Mouse (Mus musculus): Measurements from ENCODE around the gene Rprd1b. TPM values are rescaled to one million over a fixed set of nuclear protein-coding genes. Genes with fewer than 3 reads are reported as not detected.

Gene Rprd1b
- total and polyA plus RNA-seq, 2 experiments from 2014 or later: 13.5 to 24.5 TPM

- ATAC-seq (ENCODE audit: insufficient read depth, low read depth): peak; percentile 69
These were observed 85.4 kb downstream of the Rprd1b start for GRCm38 (mm10) chr2:158113591-158114257.

GRCm38 (mm10) chr2:158114931-158115330 lies 86.6 kb downstream of the Rprd1b start:
- DNase-seq (ENCODE audit: low spot score) (no peak), ATAC-seq (ENCODE audit: insufficient read depth, low read depth) (0 out of 2 replicates have a peak, but pooled peaks have one; percentile 14)
- Histone ChIP-seq H3K4me1 (ENCODE audit: control insufficient read depth, insufficient read depth) (peaks cover 30% of the 10 kb centered on the region), H3K4me3 (ENCODE audit: low read depth, low read length) (no peak overlapping the region), H3K4me2 (ENCODE audit: low read depth, low read length) (no peak overlapping the region), H3K27me3 (ENCODE audit: control insufficient read depth, insufficient read depth, low read length) (no peaks in the 10 kb centered on the region), H3K27ac (ENCODE audit: low read depth) (peak overlapping the region; percentile 86), H3K9me3 (replicated peaks; ENCODE audit: control insufficient read depth, low read length) (no peaks in the 10 kb centered on the region), H3K9ac (replicated peaks; ENCODE audit: low read depth, low read length) (no peak overlapping the region), H3K36me3 (replicated peaks; ENCODE audit: control insufficient read depth, insufficient read depth, low read length) (peaks cover 33% of the 10 kb centered on the region)
- 26% methylated on average over 5 of the region's 5 CpGs for WGBS
- TF ChIP-seq CTCF (IDR thresholded peaks at IDR 0.05; ENCODE audit: low read depth) (no peak), EP300 (IDR thresholded peaks at IDR 0.05; ENCODE audit: low read depth) (no peak)

More at GRCm38 (mm10) chr2:158113591-158114257, 85.4 kb downstream of the Rprd1b start:
- H3K9me3 ChIP-seq (replicated peaks; ENCODE audit: control insufficient read depth, low read length): no peaks in the 10 kb centered on the region
- peak overlapping the region; percentile 86 for H3K27ac ChIP-seq (ENCODE audit: low read depth)
- 12% methylated on average over 9 of the region's 9 CpGs for WGBS
- no peak overlapping the region for H3K4me3 ChIP-seq (ENCODE audit: low read depth, low read length)
- peak; percentile 91 for DNase-seq (ENCODE audit: low spot score)
- H3K27me3 ChIP-seq (ENCODE audit: control insufficient read depth, insufficient read depth, low read length): no peaks in the 10 kb centered on the region
- no peak overlapping the region for H3K9ac ChIP-seq (replicated peaks; ENCODE audit: low read depth, low read length)
- TF ChIP-seq CTCF (IDR thresholded peaks at IDR 0.05; ENCODE audit: low read depth): no peak
- TF ChIP-seq EP300 (IDR thresholded peaks at IDR 0.05; ENCODE audit: low read depth): peak; percentile 59; the same call in 1 of the 2 replicates
- H3K4me1 ChIP-seq (ENCODE audit: control insufficient read depth, insufficient read depth): peaks cover 30% of the 10 kb centered on the region
- H3K36me3 ChIP-seq (replicated peaks; ENCODE audit: control insufficient read depth, insufficient read depth, low read length): peaks cover 25% of the 10 kb centered on the region
- H3K4me2 ChIP-seq (ENCODE audit: low read depth, low read length): peak overlapping the region; percentile 34

- Histone ChIP-seq H3K4me1 (ENCODE audit: control insufficient read depth, insufficient read depth) (peaks cover 30% of the 10 kb centered on the region), H3K27ac (ENCODE audit: low read depth) (peak overlapping the region; percentile 31; the same call in 1 of the 2 replicates), H3K27me3 (ENCODE audit: control insufficient read depth, insufficient read depth, low read length) (no peaks in the 10 kb centered on the region), H3K4me3 (ENCODE audit: low read depth, low read length) (no peak overlapping the region), H3K9ac (replicated peaks; ENCODE audit: low read depth, low read length) (no peak overlapping the region), H3K4me2 (ENCODE audit: low read depth, low read length) (no peak overlapping the region), H3K36me3 (replicated peaks; ENCODE audit: control insufficient read depth, insufficient read depth, low read length) (peaks cover 42% of the 10 kb centered on the region), H3K9me3 (replicated peaks; ENCODE audit: control insufficient read depth, low read length) (no peaks in the 10 kb centered on the region)
- DNase-seq (ENCODE audit: low spot score) (no peak), ATAC-seq (ENCODE audit: insufficient read depth, low read depth) (no peak)
- 78% methylated on average over 3 of the region's 3 CpGs for WGBS
- TF ChIP-seq CTCF (IDR thresholded peaks at IDR 0.05; ENCODE audit: low read depth) (no peak), EP300 (IDR thresholded peaks at IDR 0.05; ENCODE audit: low read depth) (no peak)
These were observed 87.6 kb downstream of the Rprd1b start for GRCm38 (mm10) chr2:158115838-158116453.

GRCm38 (mm10) chr2:158116653-158117052 lies 88.4 kb downstream of the Rprd1b start:
- ATAC-seq (ENCODE audit: insufficient read depth, low read depth): no peak
- H3K4me1 ChIP-seq (ENCODE audit: control insufficient read depth, insufficient read depth): peaks cover 36% of the 10 kb centered on the region
- no peak for TF ChIP-seq EP300 (IDR thresholded peaks at IDR 0.05; ENCODE audit: low read depth)
- no peak for TF ChIP-seq CTCF (IDR thresholded peaks at IDR 0.05; ENCODE audit: low read depth)
- no peak overlapping the region for H3K4me2 ChIP-seq (ENCODE audit: low read depth, low read length)
- no peak for DNase-seq (ENCODE audit: low spot score)
- 20% methylated on average over 6 of the region's 6 CpGs for WGBS
- H3K36me3 ChIP-seq (replicated peaks; ENCODE audit: control insufficient read depth, insufficient read depth, low read length): peaks cover 46% of the 10 kb centered on the region
- H3K9me3 ChIP-seq (replicated peaks; ENCODE audit: control insufficient read depth, low read length): no peaks in the 10 kb centered on the region
- peak overlapping the region; percentile 31; the same call in 1 of the 2 replicates for H3K27ac ChIP-seq (ENCODE audit: low read depth)
- H3K9ac ChIP-seq (replicated peaks; ENCODE audit: low read depth, low read length): no peak overlapping the region
- no peaks in the 10 kb centered on the region for H3K27me3 ChIP-seq (ENCODE audit: control insufficient read depth, insufficient read depth, low read length)
- no peak overlapping the region for H3K4me3 ChIP-seq (ENCODE audit: low read depth, low read length)

GRCm38 (mm10) chr2:158119145-158119544 lies 90.8 kb downstream of the Rprd1b start:
- Histone ChIP-seq H3K27ac (ENCODE audit: low read depth) (no peak overlapping the region), H3K4me3 (ENCODE audit: low read depth, low read length) (no peak overlapping the region), H3K9ac (replicated peaks; ENCODE audit: low read depth, low read length) (no peak overlapping the region), H3K4me2 (ENCODE audit: low read depth, low read length) (no peak overlapping the region), H3K27me3 (ENCODE audit: control insufficient read depth, insufficient read depth, low read length) (no peaks in the 10 kb centered on the region), H3K4me1 (ENCODE audit: control insufficient read depth, insufficient read depth) (peaks cover 41% of the 10 kb centered on the region), H3K9me3 (replicated peaks; ENCODE audit: control insufficient read depth, low read length) (no peaks in the 10 kb centered on the region), H3K36me3 (replicated peaks; ENCODE audit: control insufficient read depth, insufficient read depth, low read length) (peaks cover 62% of the 10 kb centered on the region)
- DNase-seq (ENCODE audit: low spot score) (no peak), ATAC-seq (ENCODE audit: insufficient read depth, low read depth) (no peak)
- TF ChIP-seq EP300 (IDR thresholded peaks at IDR 0.05; ENCODE audit: low read depth) (no peak), CTCF (IDR thresholded peaks at IDR 0.05; ENCODE audit: low read depth) (no peak)
- 61% methylated on average over 4 of the region's 4 CpGs for WGBS
